Mouse (Mus musculus) 3134 (cell line): ENCODE measurements around the gene Mfap3.
"Not testable (repeated sequence)": the region's sequence is repeated elsewhere in the genome, so short reads cannot be mapped to it uniquely, and the experiment has no call there.

Experiments
- DNase-seq: peaks from one replicate; pipeline ENCODE4 v3.0.0-alpha.2; 2011; ENCODE audit warnings: low spot score; ENCODE audit not compliant: insufficient read length; ENCODE audit errors: extremely low read depth

The Mfap3 gene

DNA sequence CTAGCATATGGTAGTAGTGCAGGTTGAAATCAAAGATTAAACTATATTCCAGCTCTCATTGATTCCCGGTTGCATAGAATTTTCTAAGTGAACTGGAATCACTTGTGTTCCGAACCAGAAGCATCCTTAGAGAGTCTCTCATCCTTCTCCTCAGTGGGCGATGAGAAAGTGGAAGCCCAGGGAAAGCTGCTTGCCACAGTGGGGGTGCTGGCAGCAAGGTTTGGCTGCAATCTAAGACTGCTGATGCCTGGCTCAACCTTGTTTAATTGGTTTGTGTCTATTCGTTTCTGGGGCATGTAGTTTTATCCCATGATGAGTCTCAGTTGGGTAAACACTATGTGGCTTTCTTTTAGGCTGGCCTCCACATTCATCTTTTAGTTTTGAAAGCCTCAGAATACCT is 9.0 kb downstream of the Mfap3 start:
- DNase-seq: no peak

DNA sequence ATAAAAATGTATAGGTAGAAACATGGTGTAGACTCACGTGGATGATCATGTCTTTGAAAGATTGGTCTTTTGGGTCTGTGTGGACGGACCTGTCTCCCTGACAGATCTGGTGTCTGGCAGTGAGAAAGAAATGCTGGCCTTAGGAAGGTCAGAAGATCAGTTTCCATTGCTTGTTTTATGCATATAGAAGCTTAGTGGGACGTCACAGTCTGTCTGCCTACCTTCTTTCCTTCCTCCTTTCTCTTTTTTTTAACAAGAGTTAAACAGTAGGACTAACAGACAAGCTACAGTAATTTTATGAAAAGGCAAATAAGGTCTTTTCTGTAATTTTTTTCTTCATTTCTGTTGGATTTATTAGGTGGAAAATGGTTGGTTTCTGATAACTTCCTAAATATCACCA is 10.6 kb downstream of the Mfap3 start:
- DNase-seq: no peak

DNA sequence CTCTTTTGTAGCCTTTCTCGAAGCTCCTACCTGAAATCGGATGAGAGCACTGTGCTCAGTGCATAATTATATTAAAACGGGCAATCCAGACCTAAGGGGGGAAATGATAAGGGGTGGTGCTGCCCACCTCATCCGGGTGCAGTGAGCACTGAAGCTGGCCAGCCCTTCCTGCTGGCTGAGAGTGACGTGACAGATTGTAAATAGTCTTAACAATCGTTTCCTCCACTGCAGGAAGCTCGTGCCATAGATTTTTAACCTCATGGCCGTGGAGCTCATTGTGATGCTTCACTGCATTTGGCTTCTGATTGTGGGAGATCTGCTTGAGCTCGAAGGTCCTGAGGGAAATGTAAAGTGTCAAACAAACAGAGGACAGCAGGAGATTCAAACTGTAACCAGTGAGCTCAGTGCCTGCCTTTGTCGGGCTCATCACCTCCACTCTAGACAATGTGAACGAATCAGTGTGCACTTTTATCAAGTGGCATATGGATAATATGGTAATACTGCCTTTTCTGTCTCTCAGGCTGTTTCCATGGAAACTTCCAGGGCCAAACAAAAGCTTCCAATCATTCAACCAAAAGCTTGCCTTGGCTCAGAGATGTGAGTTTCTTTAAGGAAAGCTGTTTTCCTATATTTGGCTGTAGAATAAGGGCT is 13.0 kb downstream of the Mfap3 start:
- no peak for DNase-seq

DNA sequence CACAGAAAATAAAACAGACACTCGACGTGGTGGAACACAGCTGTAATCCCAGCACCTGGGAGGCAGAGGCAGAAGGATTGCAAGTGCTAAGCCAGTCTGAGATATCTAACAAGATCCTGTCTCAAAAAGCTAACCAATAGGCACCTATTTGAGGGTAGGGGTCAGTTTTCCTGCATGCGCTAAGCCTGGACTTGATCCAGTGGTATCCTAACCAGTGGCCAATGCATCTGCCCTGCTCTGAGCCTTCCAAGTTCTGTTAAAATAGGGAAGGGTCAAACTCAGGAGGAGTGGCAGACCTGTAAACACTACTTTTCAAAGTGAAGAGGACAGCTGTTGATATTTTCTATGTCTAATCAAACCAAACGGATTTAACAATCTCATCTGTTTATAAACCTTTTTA is 13.8 kb downstream of the Mfap3 start:
- no peak for DNase-seq

DNA sequence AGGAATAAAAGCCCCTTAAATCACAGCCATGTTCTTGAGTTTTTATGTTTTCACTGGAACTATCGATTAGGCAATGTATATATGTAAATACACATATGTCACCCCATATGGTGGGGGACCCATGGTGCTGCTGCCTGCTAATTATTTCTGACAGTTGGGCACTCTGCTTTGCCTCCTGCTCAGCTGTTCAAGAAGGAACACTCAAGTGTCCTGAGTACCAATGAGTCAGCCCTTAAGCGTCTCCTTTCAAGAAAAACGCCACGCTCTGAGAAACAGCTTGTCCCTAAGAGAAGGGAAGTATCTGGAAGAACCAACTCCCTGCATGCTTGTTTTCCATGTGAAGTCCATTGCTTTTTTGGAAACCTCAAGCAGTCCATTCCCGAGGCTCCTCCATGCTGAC is 17.4 kb downstream of the Mfap3 start:
- no peak for DNase-seq

DNA sequence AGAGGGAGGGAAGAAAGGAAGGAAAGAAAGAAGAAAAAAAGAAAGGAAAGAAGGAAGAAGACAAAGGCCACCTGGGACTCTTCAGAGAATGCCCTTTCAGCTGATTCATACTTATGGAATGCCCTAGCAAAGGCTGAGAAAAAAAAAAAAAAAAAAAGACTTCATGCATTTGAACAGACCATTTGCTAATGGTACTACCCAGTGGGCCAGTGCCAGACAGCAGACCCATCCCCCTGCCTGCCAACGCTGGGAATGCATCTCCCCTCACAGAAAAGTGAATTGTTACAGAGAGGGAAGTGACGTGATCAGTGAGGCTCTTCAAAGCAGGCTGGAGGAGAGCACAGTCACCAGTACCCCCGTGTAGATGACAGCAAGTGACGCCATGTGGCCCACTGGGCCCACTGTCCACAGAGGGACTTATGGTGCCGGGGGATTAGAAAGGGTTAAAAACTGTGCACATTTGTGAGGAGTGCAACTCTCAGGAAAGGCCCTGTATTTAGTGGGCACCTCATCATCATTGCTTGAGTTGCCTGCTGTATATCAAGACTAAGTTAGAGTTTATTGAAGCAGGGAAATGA is 21.5 kb downstream of the Mfap3 start:
- DNase-seq: peak; percentile 23

DNA sequence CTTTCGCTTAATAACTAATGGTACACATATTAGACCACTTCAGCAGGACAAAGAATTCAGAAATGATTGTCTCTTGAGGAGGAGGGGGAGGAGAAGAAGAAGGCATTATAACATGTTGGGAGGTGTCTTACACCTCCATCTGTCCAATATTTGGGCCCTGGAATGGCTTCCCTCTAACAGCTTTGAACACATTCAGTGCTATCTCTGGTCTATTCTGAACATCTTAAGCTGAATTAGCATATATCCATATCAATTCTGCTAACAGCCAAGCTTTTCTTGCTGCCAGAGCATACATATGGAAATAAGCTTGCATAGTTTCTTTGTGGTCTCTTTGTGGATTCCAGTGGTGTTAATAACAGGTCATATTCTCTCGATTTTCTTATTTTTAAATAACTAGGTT is 22.2 kb downstream of the Mfap3 start:
- no peak for DNase-seq

DNA sequence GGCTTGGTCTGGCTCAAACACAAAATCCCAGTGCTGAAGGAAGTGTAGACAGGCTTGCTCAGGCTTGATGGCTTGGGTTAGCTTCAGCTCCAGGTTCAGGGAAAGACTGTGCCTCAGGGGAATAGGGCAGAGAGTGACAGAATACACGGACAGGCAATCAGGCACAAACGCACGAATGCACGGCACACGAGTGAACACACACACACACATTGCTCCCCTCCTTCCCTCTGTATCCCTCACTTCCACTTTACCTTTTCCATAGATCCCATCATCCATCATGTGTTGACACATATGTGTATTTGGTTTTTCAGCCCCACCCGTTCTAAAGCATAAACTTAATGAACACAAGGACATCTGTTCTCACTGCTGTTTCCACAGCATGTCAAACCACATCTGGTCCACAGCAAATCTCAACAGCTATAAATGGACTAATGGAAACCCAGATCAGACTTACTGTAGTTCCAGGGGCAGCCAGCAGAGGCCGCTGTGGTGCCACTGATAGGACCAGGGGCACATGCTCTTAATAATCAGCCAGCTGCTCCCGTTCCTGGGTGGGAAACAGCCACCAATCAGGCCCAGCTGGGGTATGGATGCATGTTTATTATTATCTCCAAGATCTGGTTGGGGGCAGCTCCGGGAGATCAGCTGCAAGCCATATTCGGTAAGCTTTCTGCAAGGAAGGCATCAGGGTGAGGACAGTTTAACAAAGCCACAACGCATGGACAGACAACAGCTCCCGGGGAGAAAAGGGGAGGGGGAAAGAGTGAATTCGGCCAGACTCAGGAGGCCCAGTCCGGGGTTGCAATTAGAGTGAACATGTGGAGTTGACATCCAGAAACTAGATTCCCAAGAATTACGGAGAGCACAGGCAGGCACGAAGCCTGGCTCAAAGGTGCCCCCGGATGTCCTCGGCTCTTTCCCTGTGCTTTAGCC is 30.4 kb downstream of the Mfap3 start:
- peak; percentile 48 for DNase-seq

DNA sequence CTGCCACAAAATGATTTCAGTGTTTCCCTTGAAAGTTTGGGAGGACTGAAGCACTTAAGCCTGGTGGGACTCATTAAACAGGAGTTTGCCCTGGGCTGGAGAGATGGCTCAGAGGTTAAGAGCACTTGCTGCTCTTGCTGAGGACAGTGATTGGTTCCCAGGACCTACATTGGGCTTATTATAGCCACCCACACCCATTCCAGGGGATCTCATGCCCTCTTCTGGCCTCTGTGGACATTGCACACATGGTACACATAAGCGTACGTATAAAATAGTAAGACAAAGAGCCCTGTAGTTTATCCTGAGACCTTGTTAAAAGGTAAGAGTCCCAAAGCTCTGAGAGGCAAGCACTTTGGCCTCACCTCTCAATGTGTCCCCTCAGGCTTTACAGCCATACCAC is 31.8 kb downstream of the Mfap3 start:
- no peak for DNase-seq

DNA sequence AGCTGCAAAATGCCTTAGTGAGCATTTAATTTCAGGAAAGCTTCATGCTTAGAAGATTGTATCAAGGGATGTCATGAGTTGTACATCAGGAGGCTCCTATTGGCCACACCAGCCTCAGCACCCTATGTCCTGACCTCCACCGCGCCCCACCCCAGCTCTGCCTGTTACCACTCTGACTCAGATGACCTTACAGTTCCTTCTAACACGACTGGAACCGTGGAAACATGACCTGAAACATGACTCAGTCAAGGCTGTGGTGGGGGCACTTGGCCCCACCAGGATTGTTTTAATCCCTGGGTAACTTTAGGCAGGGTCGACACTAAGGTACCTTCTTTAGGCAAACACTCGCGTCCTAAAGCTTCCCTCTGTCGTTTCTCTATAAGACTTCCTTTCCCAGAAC is 32.6 kb downstream of the Mfap3 start:
- DNase-seq: no peak

DNA sequence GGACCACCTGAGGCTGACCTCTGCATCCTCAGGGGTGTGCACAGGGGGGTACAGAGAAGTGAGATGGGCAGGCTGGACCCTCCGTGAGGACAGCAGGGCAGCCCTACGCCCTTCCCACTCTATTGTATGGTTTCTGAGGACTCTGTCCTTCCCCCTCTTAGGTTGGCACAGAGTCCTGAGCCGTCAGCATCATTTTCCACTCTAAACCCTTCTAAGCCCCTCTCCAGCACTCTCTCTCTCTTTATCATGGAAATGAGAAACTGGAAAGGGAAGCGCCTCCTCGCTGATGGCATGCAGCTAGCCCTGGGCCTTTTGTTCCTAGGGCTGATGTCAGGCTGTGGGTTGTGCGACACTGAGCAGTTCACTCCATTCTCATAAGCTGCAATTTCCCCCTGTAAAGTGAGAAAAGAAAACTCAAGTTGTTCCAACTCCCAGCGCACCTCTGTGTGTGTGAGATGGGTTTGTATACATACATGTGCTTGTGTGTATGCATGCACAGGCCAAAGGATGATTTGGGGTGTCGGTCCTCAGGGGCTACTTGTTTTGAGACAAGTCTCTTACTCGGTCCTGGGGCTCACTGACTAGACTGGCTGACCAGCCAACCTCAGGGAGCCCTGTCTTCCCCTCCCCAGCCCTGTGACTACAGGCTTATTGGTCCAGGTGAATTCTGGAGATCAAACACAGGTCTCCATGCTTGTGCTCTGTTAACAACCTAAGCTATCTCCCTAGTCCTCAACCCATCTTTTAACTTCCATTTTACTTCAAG is 34.7 kb downstream of the Mfap3 start:
- DNase-seq: no peak

DNA sequence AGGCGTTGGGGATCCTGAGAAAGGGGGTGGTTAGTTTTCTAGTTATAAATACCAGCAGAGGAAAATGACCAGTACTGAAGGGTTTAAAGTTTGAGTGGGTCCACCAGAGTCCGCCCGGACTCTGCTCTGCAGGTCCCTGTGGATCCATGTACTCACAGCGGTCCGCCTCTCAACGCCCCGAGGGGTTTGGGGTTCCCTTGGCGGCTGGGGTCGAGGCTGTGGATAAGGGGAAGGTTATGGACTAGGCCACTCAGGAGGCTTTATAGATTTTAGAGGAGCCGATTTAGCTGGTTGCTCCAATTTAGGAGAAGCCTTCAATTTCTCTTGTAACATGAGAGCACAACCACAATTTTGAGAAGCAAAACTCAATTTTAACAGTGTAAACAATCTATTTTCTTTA is 39.5 kb downstream of the Mfap3 start:
- DNase-seq: not testable (repeated sequence)

DNA sequence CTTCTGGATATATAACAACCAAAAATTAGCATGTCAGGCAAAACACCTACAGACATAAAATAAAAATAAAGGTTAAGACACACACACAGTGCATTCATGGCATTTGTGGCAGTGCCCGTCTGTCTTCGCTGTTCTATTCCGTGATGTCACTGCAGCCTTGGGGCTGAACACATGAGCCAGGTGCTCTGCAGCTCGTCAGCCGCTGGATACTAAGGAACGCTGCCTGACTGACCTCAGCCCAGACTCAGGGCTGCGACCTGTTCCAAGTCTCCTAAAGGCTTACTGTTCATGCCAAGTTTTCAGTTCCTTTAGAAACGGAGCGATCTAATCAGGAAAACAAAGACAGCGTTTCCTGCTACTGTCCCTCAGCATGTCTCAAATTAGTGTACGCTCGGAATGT is 46.1 kb downstream of the Mfap3 start:
- no peak for DNase-seq

DNA sequence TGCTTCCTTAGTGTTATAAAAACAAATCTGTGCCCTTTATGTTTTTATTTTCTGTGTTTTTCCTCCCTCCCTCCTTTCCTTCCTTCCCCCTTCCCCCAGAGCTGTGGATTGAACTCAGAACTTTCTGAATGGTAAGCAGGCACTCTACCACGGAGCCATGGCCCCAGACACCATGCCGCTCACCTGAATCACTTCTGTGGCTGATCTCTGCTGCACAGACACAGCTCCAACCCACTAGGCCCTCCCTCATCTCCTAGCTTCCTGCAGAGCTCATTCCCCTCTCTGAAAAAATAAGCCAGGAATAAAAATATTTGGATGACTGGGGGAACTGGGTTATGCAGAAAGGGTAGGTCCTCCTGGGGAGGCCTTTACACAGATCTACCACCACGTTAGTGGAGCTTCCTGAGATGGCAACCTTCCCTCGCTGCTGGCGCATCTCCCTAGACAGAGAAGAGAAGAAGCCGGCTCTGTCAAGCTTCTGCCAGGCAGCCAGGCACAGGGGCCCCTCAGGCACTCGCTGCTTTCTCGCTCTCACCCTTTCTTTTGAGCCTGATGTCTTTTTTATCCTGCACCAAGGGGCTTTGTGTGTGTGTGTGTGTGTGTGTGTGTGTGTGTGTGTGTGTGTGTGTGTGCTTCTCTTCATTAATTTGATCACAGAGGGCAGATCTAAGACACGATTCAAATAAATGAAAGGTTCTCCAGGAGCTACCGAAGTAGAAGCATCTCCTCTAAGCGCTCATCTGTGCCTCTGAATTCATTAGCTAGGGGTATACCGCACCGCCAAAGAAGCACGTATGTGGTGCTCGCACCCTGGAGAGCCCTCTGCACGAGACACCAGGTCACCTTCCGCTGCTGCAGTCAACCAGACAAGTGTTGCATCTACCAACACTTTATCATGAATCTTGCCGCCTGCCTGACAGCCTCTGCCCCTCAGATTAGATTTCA is 47.9 kb downstream of the Mfap3 start:
- no peak for DNase-seq

DNA sequence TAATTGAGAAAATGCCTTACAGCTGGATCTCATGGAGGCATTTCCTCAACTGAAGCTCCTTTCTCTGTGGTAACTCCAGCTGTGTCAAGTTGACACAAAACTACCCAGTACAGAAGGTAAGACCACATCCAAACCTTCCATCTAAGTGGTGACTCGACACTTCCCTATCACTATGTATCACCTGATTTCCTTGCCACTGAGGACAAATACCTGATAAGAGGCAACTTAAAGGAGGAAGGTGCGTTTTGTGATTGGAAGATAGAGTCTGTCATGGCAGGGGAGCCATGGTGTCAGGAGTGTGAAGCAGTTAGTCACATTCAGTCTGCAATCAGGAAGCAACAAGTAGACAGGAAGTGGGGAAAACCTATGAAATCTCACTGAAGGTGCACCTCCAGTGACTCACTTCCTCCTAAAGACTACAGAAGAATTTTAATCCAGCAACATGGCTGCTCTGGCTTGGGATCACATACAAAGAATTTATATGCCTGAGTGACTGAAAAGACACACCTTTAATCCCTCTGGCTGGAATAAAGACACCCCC is 50.6 kb downstream of the Mfap3 start:
- peak; percentile 29 for DNase-seq

DNA sequence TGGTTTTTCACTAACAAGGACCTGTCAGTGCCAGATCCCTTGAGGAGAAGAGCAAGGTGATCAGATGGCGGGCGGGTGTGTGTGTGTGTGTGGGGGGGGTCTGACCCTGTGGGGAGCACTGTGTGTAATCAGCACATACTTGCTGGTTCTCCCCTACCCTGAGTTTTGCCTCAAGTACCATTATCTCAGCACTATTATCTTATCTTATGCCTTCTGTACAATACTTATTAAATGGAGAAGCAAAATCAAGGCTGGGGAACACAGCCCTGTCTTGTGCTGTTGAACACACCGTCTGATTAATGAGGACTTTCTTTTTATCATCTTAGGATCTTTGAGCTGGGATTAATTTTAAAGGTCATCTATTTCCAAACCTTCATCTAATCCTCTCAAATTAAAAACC is 52.6 kb downstream of the Mfap3 start:
- DNase-seq: no peak

DNA sequence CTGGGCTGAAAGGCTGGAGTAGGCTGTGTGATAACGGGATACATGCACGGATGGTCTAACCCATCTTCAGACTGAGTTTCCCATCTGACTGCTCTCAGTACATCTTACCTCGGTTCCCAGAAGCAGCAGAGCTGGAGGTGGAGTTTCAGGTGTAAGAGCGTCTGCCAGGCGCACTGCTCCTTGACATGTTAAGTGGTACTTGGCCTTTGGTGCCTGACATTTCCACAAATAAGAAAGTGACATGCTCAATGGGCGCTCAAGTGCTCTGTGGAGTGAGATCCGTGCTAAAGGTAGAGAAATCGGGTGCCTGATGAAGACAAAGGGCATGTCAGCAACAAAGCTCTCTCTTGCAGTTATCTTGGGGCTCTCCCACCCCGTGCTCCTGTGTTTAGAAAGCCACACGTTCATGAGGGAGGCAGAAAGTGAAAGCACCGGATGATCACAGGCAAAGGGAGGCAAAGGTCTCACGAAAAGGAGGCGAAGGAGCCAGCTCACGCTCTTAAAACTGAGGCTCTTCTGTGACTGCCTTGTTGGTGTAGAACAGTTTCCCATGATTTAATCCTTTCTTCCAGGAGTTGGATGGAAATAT is 55.3 kb downstream of the Mfap3 start:
- no peak for DNase-seq

DNA sequence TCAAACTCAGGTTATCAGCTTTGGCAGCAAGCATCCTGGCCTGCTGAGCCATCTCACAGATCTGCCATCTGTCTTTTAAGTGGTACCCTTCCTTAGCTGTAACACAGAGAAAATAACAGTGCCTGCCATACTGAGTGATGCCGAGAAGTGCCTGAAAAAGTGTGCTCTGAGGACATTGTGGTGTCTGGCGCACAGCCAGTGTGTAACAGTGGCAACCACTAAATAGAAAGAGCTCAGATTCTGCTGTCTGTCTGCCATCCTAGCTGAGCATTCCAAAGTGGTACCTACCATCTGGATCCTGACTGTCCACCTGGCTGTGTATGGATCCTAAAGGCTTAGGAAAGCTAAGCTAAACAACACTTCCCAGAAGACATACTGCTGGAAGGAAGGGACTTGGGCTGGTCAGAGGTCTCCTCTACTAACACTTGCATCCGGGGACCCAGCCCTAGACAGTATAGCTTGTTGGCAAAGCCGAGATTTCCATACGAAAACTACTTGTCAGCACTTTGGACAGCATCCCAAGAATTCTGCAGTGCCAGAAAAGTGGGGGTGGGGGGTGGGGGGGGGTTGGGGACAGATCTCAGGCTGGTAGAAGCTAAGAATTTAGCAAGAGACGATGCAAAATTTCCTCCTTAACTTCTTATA is 58.5 kb downstream of the Mfap3 start:
- DNase-seq: no peak
